Mouse (Mus musculus) heart, adult 2 months (tissue): ENCODE data around the gene Inhbb. TPM values are rescaled to one million over a fixed set of nuclear protein-coding genes. Genes with fewer than 3 reads are reported as not detected.

Source experiments
- DNase-seq, 2 experiments: peaks; one replicate each; pipeline ENCODE4 v3.0.0; 2021
- H3K27ac ChIP-seq: fragments of 200-600 bp; 2 replicates; pipeline ENCODE4 v1.8.1; 2022
- H3K27me3 ChIP-seq: fragments of 200-500 bp; 2 replicates; pipeline ENCODE4 v1.6.1; 2012; ENCODE audit warnings: mild to moderate bottlenecking, low read length, inconsistent platforms, mixed read lengths; ENCODE audit not compliant: control insufficient read depth, insufficient read depth
- H3K36me3 ChIP-seq: fragments of 200-500 bp; 2 replicates; pipeline ENCODE4 v1.6.1; 2012; ENCODE audit warnings: low read length, inconsistent platforms; ENCODE audit not compliant: control insufficient read depth, insufficient read depth
- H3K4me1 ChIP-seq: fragments of 200-500 bp; 2 replicates; pipeline ENCODE4 v1.6.1; 2011; ENCODE audit warnings: low read length; ENCODE audit not compliant: control insufficient read depth, insufficient read depth
- H3K4me3 ChIP-seq: fragments of 200-600 bp; 2 replicates; pipeline ENCODE4 v1.8.1; 2022
- H3K79me2 ChIP-seq: fragments of 200-500 bp; replicated peaks from 2 replicates; pipeline ENCODE4 v1.6.1; 2012; ENCODE audit warnings: mild to moderate bottlenecking, inconsistent platforms, low read length, moderate library complexity, mixed read lengths; ENCODE audit not compliant: control insufficient read depth, insufficient read depth
- H3K9ac ChIP-seq: fragments of 200-500 bp; 2 replicates; pipeline ENCODE4 v1.6.1; 2012; ENCODE audit warnings: low read depth, mild to moderate bottlenecking, control low read depth, inconsistent platforms, low read length, mixed read lengths
- CTCF ChIP-seq: fragments of 200-600 bp; IDR thresholded peaks from 2 replicates; pipeline ENCODE4 v1.8.1; 2022; ENCODE audit warnings: antibody characterized with exemption, mild to moderate bottlenecking, moderate library complexity
- EP300 ChIP-seq: fragments of 200-500 bp; IDR thresholded peaks from 2 replicates; pipeline ENCODE4 v1.6.1; 2011; ENCODE audit warnings: low read depth, low read length, control low read depth; ENCODE audit not compliant: insufficient read depth
- POLR2A ChIP-seq: fragments of 200-500 bp; IDR thresholded peaks from 2 replicates; pipeline ENCODE4 v1.6.1; 2011; ENCODE audit warnings: mild to moderate bottlenecking, low read depth, low read length, control low read depth; ENCODE audit not compliant: insufficient read depth
- WGBS: fragments of 180-500 bp; shearing (Covaris S2); methylation state at CpG from one replicate; pipeline ENCODE4 v1.1.7; 2018; 5-methylcytosine and 5-hydroxymethylcytosine counted together
- intact Hi-C: fragments of 180-260 bp; cut with DNase I; formaldehyde crosslinking; loops from one replicate; pipeline ENCODE4 v1.15.1; 2025
- long read RNA-seq: library from polyadenylated mRNA; stranded (forward); transcript quantifications from one replicate; pipeline ENCODE4 v2.0.0, GENCODE M21; 2021
- polyA plus RNA-seq: library from polyadenylated mRNA; depleted of rRNA; stranded (reverse); fragments of >200 nt; gene quantifications from 2 replicates; pipeline ENCODE4 v1.2.3, GENCODE M21; 2012; rRNA removed
- total RNA-seq, 2 experiments: library from RNA; stranded (reverse); gene quantifications; 2 replicates each; pipeline ENCODE4 v1.2.3; 2021

Inhbb gene
- total RNA-seq (1 to 10 TPM in 1 of 2 experiments, under 1 TPM in 1; 0.99 to 1.1 TPM), polyA plus RNA-seq (1.3 and 2.2 TPM in 2 replicates)
- long read RNA-seq, full-length matches to known transcripts, result 1 of 1 reads
- long read RNA-seq, partial matches to known transcripts, result 0 of 1 reads
- long read RNA-seq, other reads (novel, unspliced or antisense), result 0 of 1 reads

DNA sequence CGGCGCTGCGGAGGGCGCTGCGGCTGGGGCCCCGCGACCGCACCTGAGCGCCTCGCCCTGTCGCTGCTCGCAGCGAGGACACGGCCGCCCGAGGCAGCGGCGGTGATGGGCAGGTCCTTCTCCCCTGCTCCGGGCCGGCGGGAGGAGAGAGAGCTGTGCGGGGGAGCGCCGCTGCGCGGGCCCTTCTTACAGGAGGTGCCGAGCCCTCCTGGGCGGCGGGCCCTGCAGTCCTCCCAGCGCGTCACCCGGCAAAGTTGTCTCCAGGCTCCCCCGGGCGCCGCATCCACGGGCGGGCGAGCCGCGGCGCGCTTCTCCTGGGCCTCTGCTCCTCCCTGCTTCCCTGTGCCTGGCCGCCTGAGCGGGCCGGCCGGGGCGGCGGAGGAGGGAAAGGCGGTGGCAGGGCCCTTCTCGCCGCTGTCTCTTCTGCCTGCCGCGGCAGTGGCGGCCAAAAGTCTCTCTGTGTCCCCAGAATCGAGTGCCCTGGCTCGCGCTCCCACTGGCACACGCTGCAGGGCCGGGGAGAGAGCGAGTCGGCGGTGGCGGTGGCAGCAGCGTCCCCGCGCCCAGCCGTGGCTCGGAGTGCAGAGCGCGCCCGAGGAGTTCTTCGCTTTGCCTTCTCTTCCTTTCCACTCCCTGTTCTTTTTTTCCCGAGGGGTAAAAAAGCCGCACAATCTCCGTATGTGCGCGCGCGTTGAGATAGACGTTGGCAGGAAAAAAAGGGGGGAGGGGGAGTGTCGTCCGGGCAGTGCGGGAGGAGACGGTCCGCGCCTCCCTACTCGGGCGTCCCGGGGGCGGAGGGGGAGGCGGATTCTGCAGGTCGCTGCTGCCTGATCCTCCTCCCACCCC lies at the start of gene Inhbb:
Gene Inhbb (minus strand): TSS at position 673 of the 846 bp plus-strand sequence.
- under 1% methylated on average over 88 of the region's 92 CpGs for WGBS
- peak; percentile 48 to 65 for DNase-seq
- H3K79me2 ChIP-seq, result no peaks in the 10 kb centered on the region
- peaks cover 11% of the 10 kb centered on the region for H3K27me3 ChIP-seq
- intact Hi-C loops, result loop anchor here (10.0 kb wide), 1 partner anchor 167 kb away; no protein-coding TSS in a partner anchor
- peak within 1 kb of the TSS; percentile 69 for H3K4me3 ChIP-seq
- H3K9ac ChIP-seq, result peak within 1 kb of the TSS; percentile 82
- H3K36me3 ChIP-seq, result no peaks in the 10 kb centered on the region
- H3K4me1 ChIP-seq, result no peaks in the 10 kb centered on the region
- TF ChIP-seq POLR2A, result no peak
- TF ChIP-seq EP300, result no peak
- TF ChIP-seq CTCF, result no peak
- peak within 1 kb of the TSS; percentile 21; the same call in 1 of the 2 replicates for H3K27ac ChIP-seq

DNA sequence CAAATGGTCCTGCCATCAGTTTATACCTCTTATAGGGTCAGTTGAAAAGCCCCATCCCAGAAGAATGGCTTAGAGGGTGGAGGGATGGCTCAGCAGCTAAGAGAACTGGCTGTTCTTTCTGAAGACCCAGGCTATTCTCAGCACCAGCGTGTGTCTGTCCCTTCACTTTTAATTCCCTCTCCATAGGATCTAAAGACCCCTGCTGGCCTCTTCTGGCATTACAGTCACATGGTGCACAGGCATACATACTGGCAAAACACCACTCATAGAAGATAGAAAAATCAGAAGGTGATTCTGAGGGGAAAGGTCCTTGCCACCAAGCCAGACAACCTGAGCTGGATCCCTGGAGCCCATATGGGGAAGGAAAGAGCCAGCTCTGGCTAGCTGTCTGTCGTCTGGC lies 41.3 kb upstream of the Inhbb start:
- 50% methylated on average over 2 of the region's 2 CpGs for WGBS
- intact Hi-C loops, result loop anchor here (5.0 to 10.0 kb wide), 2 partner anchors 376 to 451 kb away; partner anchors contain the start of gene Tmem177

DNA sequence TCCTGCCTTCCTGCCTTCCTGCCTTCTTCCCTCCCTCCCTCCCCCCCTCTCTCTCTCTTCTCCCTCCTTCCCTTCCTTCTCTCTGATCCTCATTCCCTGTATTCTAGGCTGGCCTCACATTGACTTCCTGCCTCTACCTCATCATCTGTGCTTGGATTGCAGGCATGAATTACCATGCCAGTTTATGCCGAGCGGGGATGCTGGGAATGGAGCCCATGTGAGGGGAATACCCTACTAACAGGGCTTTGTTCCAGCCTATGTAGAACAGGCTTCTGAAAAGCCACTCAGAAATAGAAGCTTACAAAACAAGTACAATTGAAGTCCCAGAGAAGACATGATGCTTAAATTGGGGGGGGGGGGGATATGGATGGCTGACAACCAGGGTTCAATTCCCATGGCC lies 38.0 kb upstream of the Inhbb start:
- intact Hi-C loops, result loop anchor here (5.0 to 10.0 kb wide), 2 partner anchors 373 to 455 kb away; partner anchors contain the start of gene Tmem177
- H3K9ac ChIP-seq, result no peak overlapping the region

More for the DNA sequence above, 41.3 kb upstream of the Inhbb start:
- H3K4me3 ChIP-seq, result no peak overlapping the region
- no peaks in the 10 kb centered on the region for H3K36me3 ChIP-seq
- H3K27me3 ChIP-seq, result no peaks in the 10 kb centered on the region
- H3K79me2 ChIP-seq, result no peaks in the 10 kb centered on the region
- DNase-seq, result peak; percentile 41 to 59
- TF ChIP-seq POLR2A (no peak), CTCF (peak; percentile 80)
- H3K4me1 ChIP-seq, result no peaks in the 10 kb centered on the region; the same call in 1 of the 2 replicates
- no peak overlapping the region for H3K27ac ChIP-seq
- no peak overlapping the region for H3K9ac ChIP-seq

DNA sequence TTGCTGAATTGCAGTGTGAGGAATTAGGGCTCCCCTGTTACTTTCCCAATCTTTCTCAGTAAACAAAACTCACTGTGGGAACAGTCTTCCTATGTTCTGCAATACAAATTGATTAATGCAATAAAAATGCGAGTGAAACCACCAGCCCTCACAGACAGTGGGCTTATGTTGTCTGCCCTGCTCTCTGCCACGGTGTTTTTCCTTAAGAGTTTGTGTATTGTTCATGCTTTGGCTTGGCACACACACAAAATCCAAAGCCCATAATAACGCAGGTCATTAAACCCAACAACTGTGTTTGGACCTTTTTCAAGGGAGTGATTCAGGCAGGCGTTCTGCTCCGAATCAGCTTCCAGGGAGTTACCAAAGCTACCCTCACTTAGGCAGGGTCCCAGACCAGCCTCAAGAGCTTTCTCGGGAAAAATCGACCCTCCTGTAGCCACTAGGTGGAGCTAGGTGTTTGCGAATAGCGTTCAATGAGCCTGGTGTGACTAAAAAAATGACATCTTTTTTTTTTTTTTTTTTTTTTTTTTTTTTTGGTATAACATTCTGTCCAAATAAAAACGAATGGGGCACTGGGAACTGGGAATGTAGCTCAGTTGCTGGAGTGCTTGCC lies 36.1 kb upstream of the Inhbb start:
- Histone ChIP-seq H3K27me3 (no peaks in the 10 kb centered on the region), H3K27ac (no peak overlapping the region), H3K79me2 (no peaks in the 10 kb centered on the region), H3K4me3 (no peak overlapping the region), H3K4me1 (no peaks in the 10 kb centered on the region; the same call in 1 of the 2 replicates), H3K9ac (no peak overlapping the region), H3K36me3 (no peaks in the 10 kb centered on the region)
- TF ChIP-seq CTCF (peak; percentile 82), EP300 (peak; percentile 70; the same call in 1 of the 2 replicates), POLR2A (no peak)
- peak; percentile 60 to 64 for DNase-seq
- intact Hi-C loops, result loop anchor here (1.0 to 2.0 kb wide), 2 partner anchors 91 to 217 kb away; no protein-coding TSS in a partner anchor
- 6% methylated on average over 10 of the region's 10 CpGs for whole genome bisulfite sequencing

More for the DNA sequence above, 38.0 kb upstream of the Inhbb start:
- no peak for DNase-seq
- Histone ChIP-seq H3K36me3 (no peaks in the 10 kb centered on the region), H3K4me3 (no peak overlapping the region), H3K79me2 (no peaks in the 10 kb centered on the region), H3K27me3 (no peaks in the 10 kb centered on the region), H3K4me1 (no peaks in the 10 kb centered on the region; the same call in 1 of the 2 replicates), H3K27ac (no peak overlapping the region)
- no peak for TF ChIP-seq EP300
- TF ChIP-seq POLR2A, result no peak
- TF ChIP-seq CTCF, result no peak
- 33% methylated on average over 2 of the region's 2 CpGs for WGBS

DNA sequence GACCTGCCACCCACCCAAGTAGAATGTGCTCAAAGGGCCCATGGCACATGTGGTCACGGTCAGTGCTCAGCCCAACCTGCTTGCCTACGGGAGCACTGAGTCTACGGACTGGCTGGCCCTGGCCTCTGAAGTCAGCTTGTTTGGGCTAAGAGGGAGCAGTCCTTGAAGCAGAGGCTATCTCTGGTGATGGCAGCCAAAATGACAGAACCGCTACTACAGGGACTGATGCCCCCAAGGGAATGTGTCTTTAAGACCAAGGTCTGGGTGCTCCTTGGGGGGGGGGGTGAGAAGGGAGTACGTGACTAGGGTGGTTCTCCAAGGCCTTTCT lies 35.4 kb upstream of the Inhbb start:
- Histone ChIP-seq H3K27me3 (no peaks in the 10 kb centered on the region), H3K9ac (no peak overlapping the region), H3K27ac (no peak overlapping the region), H3K79me2 (no peaks in the 10 kb centered on the region), H3K36me3 (no peaks in the 10 kb centered on the region), H3K4me3 (no peak overlapping the region), H3K4me1 (no peaks in the 10 kb centered on the region; the same call in 1 of the 2 replicates)
- no peak for DNase-seq
- no peak for TF ChIP-seq POLR2A
- TF ChIP-seq EP300, result no peak
- no peak for TF ChIP-seq CTCF
- 53% methylated on average over 5 of the region's 5 CpGs for WGBS
- intact Hi-C loops, result no loop called here
